Mouse (Mus musculus): ENCODE results near the gene 2310011J03Rik.

2310011J03Rik gene

GRCm38 (mm10) chr10:80292251-80293146, 27.8 kb downstream of the 2310011J03Rik start, which contains the start of gene Rps15:
Gene Rps15 (plus strand): TSS chr10:80292453.
- peak; percentile 94 for DNase-seq (ENCODE audit: low spot score)

- no peak for DNase-seq (ENCODE audit: low spot score)
Measured at GRCm38 (mm10) chr10:80288657-80289056, 31.7 kb downstream of the 2310011J03Rik start.

DNA sequence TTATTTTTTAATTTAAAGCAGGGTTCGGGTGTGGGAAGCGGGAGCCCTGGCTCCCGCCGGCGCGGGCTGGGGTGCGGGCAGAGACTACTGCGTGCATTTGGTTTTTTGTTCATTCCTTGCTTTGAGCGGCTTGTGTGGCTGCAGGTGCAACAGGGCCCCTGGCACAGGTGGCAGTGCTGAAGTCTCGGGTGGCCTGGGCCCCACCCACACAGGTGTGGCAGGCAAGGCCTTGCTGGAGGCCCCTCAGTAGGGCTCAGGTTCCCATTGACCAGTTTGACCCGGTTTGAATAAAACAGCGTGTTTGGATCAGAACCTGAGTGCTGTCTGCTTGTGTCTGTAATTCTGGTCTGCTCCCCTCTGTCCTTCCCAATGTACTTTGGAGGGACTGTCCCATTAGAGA, 32.2 kb downstream of the 2310011J03Rik start:
- DNase-seq (ENCODE audit: low spot score) = no peak

DNA sequence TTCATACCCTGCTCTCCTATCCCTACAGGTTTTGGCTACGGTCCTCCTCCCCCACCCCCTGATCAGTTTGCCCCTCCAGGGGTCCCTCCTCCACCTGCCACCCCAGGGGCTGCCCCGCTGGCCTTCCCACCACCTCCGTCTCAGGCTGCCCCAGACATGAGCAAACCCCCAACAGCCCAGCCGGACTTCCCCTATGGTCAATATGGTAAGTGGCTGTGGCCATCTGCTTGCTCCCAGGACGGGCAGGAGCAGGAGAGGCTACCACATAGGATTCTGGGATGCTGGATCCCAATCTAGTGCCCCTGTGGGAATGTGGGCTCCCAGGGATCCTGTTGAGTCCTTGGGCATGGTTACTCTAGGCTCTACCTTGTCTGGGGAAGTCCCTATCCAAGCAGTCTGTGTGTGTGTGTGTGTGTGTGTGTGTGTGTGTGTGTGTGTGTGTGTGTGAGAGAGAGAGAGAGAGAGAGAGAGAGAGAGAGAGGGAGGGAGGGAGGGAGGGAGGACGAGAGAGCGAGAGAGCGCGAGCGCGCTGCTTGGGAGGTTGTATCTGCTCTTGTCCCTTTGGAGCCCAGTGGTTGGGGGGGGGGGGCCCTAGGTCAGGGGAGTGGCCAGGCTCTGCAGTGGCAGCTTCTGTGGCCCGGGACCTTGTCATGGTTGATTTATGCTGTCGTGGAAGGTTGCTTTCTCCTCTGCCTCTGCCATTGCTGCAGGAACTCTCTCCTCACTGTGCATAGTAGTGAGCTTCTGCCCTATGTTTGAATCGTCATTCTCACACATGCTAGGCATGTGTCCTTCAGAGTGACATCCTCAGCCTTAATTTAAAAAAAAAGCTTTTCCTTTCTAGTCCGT, 34.9 kb downstream of the 2310011J03Rik start:
- no peak for DNase-seq (ENCODE audit: low spot score)

DNA sequence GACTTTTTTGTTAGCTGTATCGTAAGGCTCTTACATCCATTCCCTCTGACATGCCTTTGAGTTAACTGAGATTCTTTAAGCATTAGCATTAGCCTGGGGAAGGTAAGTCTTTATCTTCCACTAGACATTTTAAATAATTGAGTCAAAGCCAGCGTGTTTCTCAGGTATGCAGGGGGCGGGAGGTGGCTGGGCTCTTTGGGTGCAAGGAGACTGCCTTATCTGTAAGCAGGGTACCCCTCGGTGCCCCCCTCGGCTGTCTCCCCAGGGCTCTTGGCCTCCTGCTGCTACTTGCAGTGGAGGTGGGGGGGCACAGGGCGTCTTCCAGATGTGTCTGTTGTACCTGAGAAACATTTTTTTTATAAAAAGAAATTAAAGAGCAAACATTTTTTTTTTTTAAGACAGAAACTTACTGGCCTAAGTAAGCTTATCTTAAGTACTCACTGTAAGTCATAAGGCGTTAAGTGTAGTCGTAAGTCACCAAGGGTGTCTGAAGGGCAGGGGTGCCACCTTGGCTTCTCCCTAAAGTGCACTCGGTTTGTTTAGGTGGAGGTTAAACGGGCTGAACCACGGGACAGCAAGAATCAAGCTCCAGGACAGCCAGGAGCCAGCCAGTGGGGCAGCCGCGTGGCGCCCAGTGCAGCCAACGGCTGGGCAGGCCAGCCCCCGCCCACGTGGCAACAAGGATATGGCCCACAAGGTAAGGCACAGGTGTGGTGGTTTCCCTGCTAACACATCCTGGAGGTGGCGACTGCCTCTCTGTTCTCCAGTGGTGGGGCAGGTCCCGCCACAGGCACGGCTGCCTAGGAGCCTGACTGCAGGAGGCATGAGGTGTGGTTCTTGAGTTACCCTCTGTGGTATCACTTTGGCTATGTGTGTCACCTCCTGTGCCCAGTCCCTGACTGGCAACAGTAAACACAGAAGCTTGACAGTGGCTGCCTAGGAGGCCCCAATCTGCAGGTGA, 37.6 kb downstream of the 2310011J03Rik start:
- no peak for DNase-seq (ENCODE audit: low spot score)

DNA sequence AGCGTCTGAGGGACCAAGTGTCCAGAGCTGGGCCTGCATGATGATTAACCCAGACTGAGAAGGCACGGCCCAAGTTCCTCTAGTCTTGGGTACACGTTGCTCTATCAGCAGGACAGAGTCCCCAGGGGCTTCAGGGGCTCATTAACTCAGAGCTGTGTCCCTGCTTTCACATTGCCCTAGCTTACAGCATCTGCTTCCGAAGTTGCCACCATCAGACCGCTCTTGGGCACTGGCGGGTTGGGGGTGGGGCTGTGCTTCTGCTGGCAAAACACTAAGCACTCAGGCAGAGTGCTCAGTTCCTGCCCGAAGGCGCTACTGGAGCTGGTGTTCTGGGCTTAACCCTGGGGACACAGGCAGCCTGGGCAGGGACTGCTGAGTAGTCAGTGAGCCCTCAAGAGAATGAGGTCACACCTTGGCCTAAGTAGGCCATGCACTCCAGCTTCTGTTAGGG, 38.4 kb downstream of the 2310011J03Rik start:
- peak; percentile 74 for DNase-seq (ENCODE audit: low spot score)

- peak; percentile 61 for DNase-seq (ENCODE audit: low spot score)
Measured at GRCm38 (mm10) chr10:80281304-80281703, 39.0 kb downstream of the 2310011J03Rik start.

GRCm38 (mm10) chr10:80279273-80279672, 41.1 kb downstream of the 2310011J03Rik start:
- no peak for DNase-seq (ENCODE audit: low spot score)

- no peak for DNase-seq (ENCODE audit: low spot score)
Measured at GRCm38 (mm10) chr10:80278390-80278789, 41.9 kb downstream of the 2310011J03Rik start.

DNA sequence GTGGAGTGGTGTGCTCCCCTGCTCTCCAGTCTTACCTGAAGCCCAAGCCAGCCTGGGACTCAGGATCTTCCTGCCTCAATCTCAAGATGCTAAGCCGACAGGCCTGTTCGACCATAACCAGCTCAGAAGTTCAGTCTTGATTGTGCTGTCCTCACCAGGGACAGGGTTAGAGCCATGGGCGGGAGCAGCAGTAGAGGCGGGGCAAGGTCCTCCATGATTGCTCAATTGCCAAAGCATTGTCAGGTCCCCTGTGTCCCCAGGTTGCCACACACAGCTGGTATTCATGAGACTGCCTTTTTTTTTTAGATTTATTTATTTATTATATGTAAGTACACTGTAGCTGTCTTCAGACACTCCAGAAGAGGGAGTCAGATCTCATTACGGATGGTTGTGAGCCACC, 44.1 kb downstream of the 2310011J03Rik start:
- DNase-seq (ENCODE audit: low spot score) = peak; percentile 52

- no peak for DNase-seq (ENCODE audit: low spot score)
Measured at GRCm38 (mm10) chr10:80273847-80274246, 46.5 kb downstream of the 2310011J03Rik start.

DNA sequence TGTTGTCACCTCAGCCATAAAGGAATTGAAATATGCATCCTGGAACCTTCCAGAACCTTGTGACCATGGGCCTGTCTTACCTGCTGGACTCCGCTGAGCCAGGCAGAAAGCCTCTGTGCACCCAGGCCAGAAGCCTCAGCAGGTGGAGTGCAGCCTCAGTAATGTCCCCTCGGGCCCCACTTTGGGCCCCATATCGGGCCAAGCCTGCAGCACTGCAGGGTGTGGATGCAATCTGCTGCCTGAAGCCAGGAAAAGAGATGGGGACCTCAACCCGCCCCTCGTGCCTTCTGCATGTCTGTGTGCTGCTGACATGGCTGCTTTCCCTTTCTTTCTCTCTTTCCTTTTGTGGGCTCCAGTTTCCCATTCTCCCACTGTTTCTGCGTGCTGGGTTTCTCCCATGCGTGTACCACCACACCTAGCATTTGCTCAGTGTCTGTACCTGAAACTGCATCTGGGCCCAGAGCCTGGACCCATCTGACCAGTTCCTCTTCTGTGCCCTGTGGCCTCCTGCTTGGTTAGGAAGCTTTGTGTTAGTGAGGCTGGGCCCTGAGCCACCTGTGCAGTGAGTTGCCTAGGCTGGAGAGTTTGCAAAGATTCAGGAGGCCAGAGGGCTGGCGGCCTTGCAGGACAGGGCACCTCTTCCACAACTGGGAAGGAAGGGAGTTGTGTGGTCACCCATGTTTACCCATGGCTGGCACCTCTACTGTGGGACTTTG, 48.3 kb downstream of the 2310011J03Rik start:
- no peak for DNase-seq (ENCODE audit: low spot score)

- no peak for DNase-seq (ENCODE audit: low spot score)
Measured at GRCm38 (mm10) chr10:80271186-80271843, 49.0 kb downstream of the 2310011J03Rik start.

DNA sequence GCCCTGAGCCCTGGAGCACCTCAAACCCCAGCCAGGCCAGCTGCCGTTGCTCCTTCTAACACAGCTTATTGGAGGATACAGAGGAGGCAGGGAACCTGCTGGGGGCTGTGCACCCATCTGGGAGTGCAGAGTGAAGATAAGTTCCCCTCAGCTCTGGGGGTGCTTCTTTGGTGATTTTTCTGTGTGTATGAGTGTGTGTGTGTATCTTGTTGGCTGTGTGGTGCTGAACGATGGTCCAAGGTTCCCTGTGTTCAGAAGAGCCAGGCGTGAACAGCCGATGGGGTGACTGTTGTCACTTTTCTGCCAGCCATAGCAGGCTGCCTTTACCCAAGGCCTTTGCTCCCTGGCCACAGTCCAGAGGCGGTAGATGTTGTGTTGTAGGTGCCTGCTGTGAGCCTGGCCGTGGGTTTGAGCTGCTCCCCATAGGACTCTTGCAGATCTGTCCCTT, 49.6 kb downstream of the 2310011J03Rik start:
- no peak for DNase-seq (ENCODE audit: low spot score)

DNA sequence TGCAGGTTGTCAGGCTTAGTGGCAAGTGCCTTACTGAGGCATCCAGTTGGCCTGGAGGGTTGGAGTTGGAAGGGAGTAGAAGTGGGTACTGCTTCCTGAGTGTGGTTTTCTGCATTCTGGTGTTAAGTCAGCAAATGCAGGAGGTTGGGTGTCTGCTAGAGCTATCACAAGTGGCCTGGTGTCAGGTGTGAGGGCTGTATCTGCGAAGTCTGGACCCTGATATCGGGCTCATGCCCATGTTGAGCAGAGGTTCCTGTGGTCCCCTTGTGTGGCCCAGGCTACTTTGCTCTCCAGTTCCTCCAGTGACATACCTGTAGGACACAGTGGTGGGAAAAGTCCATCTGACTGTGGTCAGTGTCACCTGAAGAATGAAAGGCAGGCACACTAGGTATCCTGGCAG, 50.2 kb downstream of the 2310011J03Rik start:
- DNase-seq (ENCODE audit: low spot score) = no peak

Measured in yolk sac, embryonic 10.5 days (tissue).